Mouse (Mus musculus) ES-E14 (cell line): ENCODE results near the gene Aldoart1. TPM values are rescaled to one million over a fixed set of nuclear protein-coding genes. Genes with fewer than 3 reads are reported as not detected.

Experiments used
- DNase-seq: peaks from one replicate; pipeline ENCODE4 v3.0.0-alpha.2; 2013; ENCODE audit warnings: low read depth, low spot score
- H3K27ac ChIP-seq: 2 replicates; pipeline ENCODE4 v1.5.1; 2012; ENCODE audit warnings: low read depth, mild to moderate bottlenecking, low read length, moderate library complexity, mixed read lengths; ENCODE audit not compliant: poor library complexity, insufficient read depth, severe bottlenecking
- H3K36me3 ChIP-seq: 2 replicates; pipeline ENCODE4 v1.6.1; 2012; ENCODE audit warnings: mild to moderate bottlenecking, low read length, moderate library complexity, mixed read lengths; ENCODE audit not compliant: control insufficient read depth, poor library complexity, insufficient read depth, severe bottlenecking
- H3K4me1 ChIP-seq, 2 experiments: fragments of 150-350 bp in 1 of 2; sonication (generic) in 1 of 2; 2 replicates each; pipeline ENCODE4 v1.6.1; 2012; ENCODE audit warnings: low read length in 2 of 2, mild to moderate bottlenecking in 1 of 2, mixed read lengths in 1 of 2; ENCODE audit not compliant: control insufficient read depth in 2 of 2, insufficient read depth in 2 of 2, poor library complexity in 1 of 2
- H3K4me3 ChIP-seq, 2 experiments: fragments of 150-350 bp in 1 of 2; sonication (generic) in 1 of 2; 2 replicates each; pipeline ENCODE4 v1.5.1; 2012; ENCODE audit warnings: low read length in 2 of 2, low read depth in 1 of 2, mild to moderate bottlenecking in 1 of 2, mixed read lengths in 1 of 2; ENCODE audit not compliant: insufficient read depth in 1 of 2, poor library complexity in 1 of 2, severe bottlenecking in 1 of 2
- H3K9ac ChIP-seq: 2 replicates; pipeline ENCODE4 v1.6.1; 2012; ENCODE audit warnings: low read depth, mild to moderate bottlenecking, low read length, mixed read lengths; ENCODE audit not compliant: poor library complexity, insufficient read depth, severe bottlenecking
- H3K9me3 ChIP-seq: fragments of 150-350 bp; sonication (generic); 2 replicates; pipeline ENCODE4 v1.6.1; 2012; ENCODE audit warnings: low read depth, mild to moderate bottlenecking, low read length; ENCODE audit not compliant: control insufficient read depth, insufficient read depth
- CHD2 ChIP-seq: IDR thresholded peaks from 2 replicates; pipeline ENCODE4 v1.6.1; 2014; ENCODE audit warnings: mild to moderate bottlenecking, low read depth, low read length, inconsistent platforms
- HCFC1 ChIP-seq: IDR thresholded peaks from 2 replicates; pipeline ENCODE4 v1.6.1; 2012; ENCODE audit warnings: low read length, inconsistent platforms, borderline replicate concordance; ENCODE audit not compliant: insufficient read depth
- MAFK ChIP-seq: IDR thresholded peaks from 2 replicates; pipeline ENCODE4 v1.6.1; 2014; ENCODE audit warnings: mild to moderate bottlenecking, low read depth, low read length, inconsistent platforms; ENCODE audit not compliant: insufficient read depth
- ZC3H11A ChIP-seq: IDR thresholded peaks from 2 replicates; pipeline ENCODE4 v1.6.1; 2012; ENCODE audit warnings: low read depth, mild to moderate bottlenecking, inconsistent platforms, low read length, borderline replicate concordance
- ZNF384 ChIP-seq: IDR thresholded peaks from 2 replicates; pipeline ENCODE4 v1.6.1; 2012; ENCODE audit warnings: low read depth, low read length, inconsistent platforms
- in situ Hi-C, 2 experiments: fragments of 600-800 bp; cut with MboI; formaldehyde crosslinking; loops; one replicate each; pipeline ENCODE4 v1.15.1; 2025; ENCODE audit warnings: low sequenced_read_pairs in 2 of 2, inconsistent platforms in 1 of 2; ENCODE audit not compliant: unreplicated experiment in 2 of 2
- total RNA-seq: library from RNA; depleted of rRNA; stranded (reverse); fragments of 300-350 nt; gene quantifications from 2 replicates; pipeline ENCODE4 v1.2.3, GENCODE M21; 2012; rRNA removed

Aldoart1 gene
- 0.13 TPM in 1 of 2 replicates, not detected in the other for total RNA-seq

DNA sequence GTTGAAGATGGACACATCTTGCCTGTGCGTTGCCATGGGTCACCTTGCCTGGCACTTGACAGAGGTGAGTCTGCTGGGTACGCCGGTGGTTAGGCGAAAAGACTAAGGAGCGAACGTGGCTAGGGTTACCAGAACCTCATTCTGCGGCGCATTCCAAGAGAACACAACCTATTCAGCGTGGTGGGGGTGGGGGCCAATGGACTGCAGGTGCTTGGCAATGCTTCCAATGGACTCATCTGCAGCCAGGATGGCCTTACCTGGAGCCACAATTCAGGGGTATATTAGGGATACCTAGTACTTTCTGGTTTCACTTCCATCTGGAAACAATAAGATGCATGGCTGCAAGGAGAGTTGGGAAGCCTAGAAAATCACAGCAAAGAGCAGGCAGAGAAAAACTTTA is at the start of gene Aldoart1:
Gene Aldoart1, minus strand, starts transcription at position 101 of the 400 bp plus-strand sequence.
- Histone ChIP-seq H3K4me3 (no peak within 1 kb of the TSS), H3K27ac (no peak within 1 kb of the TSS)
- in situ Hi-C loops, result no loop called here

DNA sequence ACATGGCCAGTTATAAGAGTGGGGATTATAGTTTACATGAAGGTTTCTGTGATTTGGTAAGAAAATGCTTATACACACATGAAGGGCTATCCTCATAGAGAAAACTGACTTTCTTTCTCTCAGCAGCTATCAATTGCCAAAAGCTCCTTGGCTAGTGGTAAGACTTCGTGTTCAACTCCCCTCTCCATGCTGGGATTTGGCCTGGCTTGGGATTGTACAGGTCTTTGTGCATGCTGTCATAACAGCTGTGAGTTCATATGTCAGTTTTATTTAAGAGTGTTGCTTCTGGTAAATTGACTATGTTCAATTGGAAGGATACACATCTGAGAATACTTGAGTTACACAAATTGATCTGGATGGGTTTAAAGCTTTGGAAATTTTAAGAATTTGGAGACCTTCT is 49.1 kb upstream of the Aldoart1 start:
- in situ Hi-C loops, result no loop called here
- TF ChIP-seq ZNF384 (no peak), CHD2 (no peak), MAFK (no peak), HCFC1 (no peak), ZC3H11A (no peak)
- Histone ChIP-seq H3K9me3 (no peaks in the 10 kb centered on the region), H3K27ac (no peak overlapping the region), H3K36me3 (no peaks in the 10 kb centered on the region), H3K4me1 (no peaks in the 10 kb centered on the region), H3K4me3 (no peak overlapping the region), H3K9ac (no peak overlapping the region)
- DNase-seq, result no peak

More for the DNA sequence above, at the start of gene Aldoart1:
- no peak within 1 kb of the TSS for H3K9ac ChIP-seq
- no peak for DNase-seq
- H3K36me3 ChIP-seq, result no peaks in the 10 kb centered on the region
- TF ChIP-seq MAFK (no peak), ZC3H11A (no peak), HCFC1 (no peak), ZNF384 (no peak), CHD2 (no peak)
- no peaks in the 10 kb centered on the region for H3K9me3 ChIP-seq
- H3K4me1 ChIP-seq, result no peaks in the 10 kb centered on the region

DNA sequence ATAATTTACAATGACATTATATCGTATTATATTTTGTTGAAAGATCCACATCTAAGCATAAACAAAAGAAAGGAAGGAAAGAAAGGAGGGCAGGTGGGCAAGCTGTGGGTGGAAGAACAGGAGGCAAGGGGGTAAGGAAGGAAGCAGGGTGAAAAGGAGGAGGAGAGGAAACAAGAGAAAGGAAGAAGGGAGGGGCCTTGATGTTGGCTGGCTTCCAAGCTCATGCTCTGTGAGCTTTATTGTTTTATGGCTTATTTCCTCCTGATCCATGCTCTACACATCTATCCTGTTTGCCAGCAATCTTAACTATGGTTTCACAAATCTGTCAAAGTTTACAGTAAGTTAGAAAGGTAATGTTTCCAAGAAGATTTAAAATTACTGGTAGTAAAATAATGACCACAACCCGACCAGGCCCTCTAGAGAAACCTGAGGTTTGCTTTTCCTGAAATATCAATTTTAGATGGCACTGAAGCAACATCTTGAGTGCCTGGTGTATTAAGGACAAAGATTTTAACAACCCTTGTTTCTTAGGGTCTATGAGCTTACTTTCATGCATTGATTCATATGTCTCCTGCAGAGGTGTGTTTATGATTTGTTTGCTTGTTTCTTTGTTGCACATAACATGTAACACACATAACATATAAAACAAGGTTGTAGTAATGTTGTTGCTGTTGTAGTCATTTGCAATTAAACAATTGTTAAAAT is 13.1 kb upstream of the Aldoart1 start:
- no peak overlapping the region for H3K4me3 ChIP-seq
- H3K9ac ChIP-seq, result no peak overlapping the region
- H3K27ac ChIP-seq, result no peak overlapping the region
- in situ Hi-C loops, result no loop called here
- no peaks in the 10 kb centered on the region for H3K36me3 ChIP-seq
- no peaks in the 10 kb centered on the region for H3K4me1 ChIP-seq
- TF ChIP-seq HCFC1 (no peak), CHD2 (no peak), ZC3H11A (no peak), MAFK (no peak), ZNF384 (no peak)
- DNase-seq, result no peak
- no peaks in the 10 kb centered on the region for H3K9me3 ChIP-seq

DNA sequence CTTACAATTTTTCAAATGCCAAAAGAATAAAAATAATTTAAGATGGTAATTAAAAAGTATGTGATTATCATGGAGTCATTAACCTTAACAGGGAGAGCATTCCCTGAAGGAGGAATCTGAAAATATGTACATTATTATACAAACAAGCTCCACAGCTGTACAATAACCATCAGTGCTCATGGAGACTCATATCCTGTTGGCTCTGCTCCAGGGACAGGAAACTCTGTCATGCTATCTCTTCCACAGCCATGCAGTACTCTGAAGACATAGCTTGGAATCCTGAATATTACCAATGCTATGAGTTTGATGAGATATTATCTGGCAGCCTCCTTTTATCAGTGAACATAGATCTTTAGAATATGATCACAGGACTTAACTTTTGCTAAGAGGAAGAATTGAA is 8.2 kb downstream of the Aldoart1 start:
- Histone ChIP-seq H3K4me1 (no peaks in the 10 kb centered on the region), H3K27ac (no peak overlapping the region), H3K9ac (no peak overlapping the region), H3K4me3 (no peak overlapping the region), H3K9me3 (no peaks in the 10 kb centered on the region), H3K36me3 (no peaks in the 10 kb centered on the region)
- in situ Hi-C loops, result no loop called here
- TF ChIP-seq CHD2 (no peak), HCFC1 (no peak), ZC3H11A (no peak), MAFK (no peak)
- no peak for DNase-seq

DNA sequence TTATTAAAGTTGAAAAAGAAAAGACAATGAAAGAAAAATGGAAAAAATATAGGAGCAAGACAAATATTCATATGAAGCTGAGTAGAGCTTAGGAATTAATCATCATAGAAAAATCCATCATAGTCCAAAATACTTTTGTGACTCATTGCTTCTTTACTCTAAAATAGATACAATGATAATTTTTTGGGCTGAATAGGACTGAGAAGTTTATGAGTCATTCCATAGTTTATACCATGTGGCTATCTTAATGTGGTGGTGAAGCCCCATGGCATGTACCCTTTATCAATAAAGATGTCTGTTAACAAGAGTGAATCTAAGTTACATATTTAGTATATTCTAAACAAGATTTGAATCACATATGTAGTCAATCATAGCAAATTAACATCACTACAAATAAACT is 9.4 kb downstream of the Aldoart1 start:
- Histone ChIP-seq H3K9me3 (no peaks in the 10 kb centered on the region), H3K9ac (no peak overlapping the region), H3K4me3 (no peak overlapping the region), H3K36me3 (no peaks in the 10 kb centered on the region), H3K27ac (no peak overlapping the region), H3K4me1 (no peaks in the 10 kb centered on the region)
- in situ Hi-C loops, result no loop called here
- no peak for TF ChIP-seq HCFC1
- DNase-seq, result no peak
